Mouse (Mus musculus): ENCODE results near the gene Gm10340.
"Not testable (repeated sequence)": the region's sequence is repeated elsewhere in the genome, so short reads cannot be mapped to it uniquely, and the experiment has no call there.

The Gm10340 gene

GRCm38 (mm10) chr14:3133697-3134096 lies at the start of gene Gm10340:
Gm10340 (plus strand) TSS chr14:3133997.
- DNase-seq, result not testable (repeated sequence)

GRCm38 (mm10) chr14:3116051-3116450 lies 17.7 kb upstream of the Gm10340 start:
- not testable (repeated sequence) for DNase-seq

GRCm38 (mm10) chr14:3187955-3188354 lies 54.2 kb downstream of the Gm10340 start, which contains the start of gene Gm5795:
Gm5795 (plus strand) TSS chr14:3188255.
- not testable (repeated sequence) for DNase-seq
